Mouse (Mus musculus) midbrain, embryonic 11.5 days (tissue): ENCODE measurements at regions not wholly inside any gene's neighbourhood (a gene's known extent, or its start where the extent isn't known, plus 50 kb on each side); places are given as distances from the start of the nearest gene placed in this dataset.

Experiments
- ATAC-seq: fragments of 200-750 bp; cut with Nextera tagmentation; 2 replicates; pipeline ENCODE4 v1.8.0; 2017; ENCODE audit warnings: moderate TSS enrichment, moderate library complexity; ENCODE audit not compliant: low FRiP score
- DNase-seq: peaks from one replicate; pipeline ENCODE4 v3.0.0; 2015; ENCODE audit warnings: low spot score; ENCODE audit errors: missing footprints
- H3K27ac ChIP-seq: fragments of 300-500 bp; sonication (generic); 2 replicates; pipeline ENCODE4 v1.5.1; 2014; ENCODE audit warnings: low read depth, low read length
- H3K27me3 ChIP-seq: fragments of 300-500 bp; sonication (generic); 2 replicates; pipeline ENCODE4 v1.6.1; 2014; ENCODE audit warnings: mild to moderate bottlenecking, low read length, moderate library complexity, mixed read lengths; ENCODE audit not compliant: control insufficient read depth, insufficient read depth
- H3K36me3 ChIP-seq: fragments of 300-500 bp; sonication (generic); 2 replicates; pipeline ENCODE4 v1.6.1; 2014; ENCODE audit warnings: mild to moderate bottlenecking, low read length, moderate library complexity, mixed read lengths; ENCODE audit not compliant: control insufficient read depth, insufficient read depth
- H3K4me1 ChIP-seq: fragments of 300-500 bp; sonication (generic); 2 replicates; pipeline ENCODE4 v1.6.1; 2014; ENCODE audit warnings: low read length; ENCODE audit not compliant: control insufficient read depth, insufficient read depth
- H3K4me2 ChIP-seq: fragments of 300-500 bp; sonication (generic); 2 replicates; pipeline ENCODE4 v1.6.1; 2014; ENCODE audit warnings: mild to moderate bottlenecking, moderate library complexity
- H3K4me3 ChIP-seq: fragments of 300-500 bp; sonication (generic); 2 replicates; pipeline ENCODE4 v1.5.1; 2014; ENCODE audit warnings: low read depth, low read length
- H3K9ac ChIP-seq: fragments of 300-500 bp; sonication (generic); 2 replicates; pipeline ENCODE4 v1.6.1; 2014; ENCODE audit warnings: low read length
- H3K9me3 ChIP-seq: fragments of 300-500 bp; sonication (generic); 2 replicates; pipeline ENCODE4 v1.6.1; 2016; ENCODE audit warnings: low read length; ENCODE audit not compliant: control insufficient read depth
- WGBS: fragments of 180-500 bp; shearing (Covaris S2); extraction: QIAGEN DNeasy Blood & Tissue Kit; methylation state at CpG from one replicate; pipeline ENCODE4 v1.1.7; 2014; 5-methylcytosine and 5-hydroxymethylcytosine counted together

- H3K27ac ChIP-seq, result no peak overlapping the region
- H3K4me2 ChIP-seq, result no peak overlapping the region
- H3K4me1 ChIP-seq, result no peaks in the 10 kb centered on the region
- ATAC-seq (no peak), DNase-seq (no peak)
- 88% methylated on average over 4 of the region's 4 CpGs for WGBS
- no peaks in the 10 kb centered on the region for H3K9me3 ChIP-seq
- no peak overlapping the region for H3K9ac ChIP-seq
- H3K36me3 ChIP-seq, result no peaks in the 10 kb centered on the region
- H3K27me3 ChIP-seq, result no peaks in the 10 kb centered on the region
- no peak overlapping the region for H3K4me3 ChIP-seq
Observed at GRCm38 (mm10) chr3:76014766-76015165, 58.0 kb upstream of the Golim4 start.

- no peak overlapping the region for H3K9ac ChIP-seq
- WGBS, result 33% methylated on average over 3 of the region's 3 CpGs
- peak; percentile 88 for DNase-seq
Observed at GRCm38 (mm10) chr3:76008564-76009183, 51.9 kb upstream of the Golim4 start.

More at GRCm38 (mm10) chr3:76008564-76009183, 51.9 kb upstream of the Golim4 start:
- no peaks in the 10 kb centered on the region for H3K9me3 ChIP-seq
- H3K36me3 ChIP-seq, result no peaks in the 10 kb centered on the region
- no peak overlapping the region for H3K4me2 ChIP-seq
- H3K27ac ChIP-seq, result no peak overlapping the region
- no peaks in the 10 kb centered on the region for H3K4me1 ChIP-seq
- H3K27me3 ChIP-seq, result no peaks in the 10 kb centered on the region
- ATAC-seq, result peak; percentile 76
- H3K4me3 ChIP-seq, result no peak overlapping the region
